Mouse (Mus musculus) G1E (cell line): ENCODE measurements at regions not wholly inside any gene's neighbourhood (a gene's known extent, or its start where the extent isn't known, plus 50 kb on each side); places are given as distances from the start of the nearest gene placed in this dataset.

ENCODE experiments used
- ATAC-seq: 2 replicates; pipeline ENCODE4 v1.8.0; 2016; ENCODE audit warnings: mild to moderate bottlenecking; ENCODE audit not compliant: insufficient number of reproducible peaks, poor library complexity, low FRiP score, severe bottlenecking; ENCODE audit errors: extremely low read depth
- DNase-seq: peaks from one replicate; pipeline ENCODE4 v3.0.0; 2012; ENCODE audit warnings: low spot score
- H3K27me3 ChIP-seq: 2 replicates; pipeline ENCODE4 v1.6.1; 2012; ENCODE audit warnings: mild to moderate bottlenecking, low read length, inconsistent platforms; ENCODE audit not compliant: insufficient read depth
- H3K36me3 ChIP-seq: replicated peaks from 2 replicates; pipeline ENCODE3; 2012; ENCODE audit warnings: mild to moderate bottlenecking, inconsistent platforms
- H3K4me1 ChIP-seq: 2 replicates; pipeline ENCODE4 v1.6.1; 2012; ENCODE audit warnings: low read depth, low read length, inconsistent platforms, mixed read lengths; ENCODE audit not compliant: insufficient read depth
- H3K4me3 ChIP-seq: 2 replicates; pipeline ENCODE4 v1.5.1; 2012; ENCODE audit warnings: low read depth, mild to moderate bottlenecking, inconsistent platforms, low read length, moderate library complexity, mixed read lengths
- H3K9me3 ChIP-seq: replicated peaks from 2 replicates; pipeline ENCODE4 v1.6.1; 2012; ENCODE audit warnings: inconsistent platforms
- CTCF ChIP-seq: IDR thresholded peaks from 2 replicates; pipeline ENCODE4 v1.5.1; 2012; ENCODE audit warnings: low read depth, low read length, inconsistent platforms, mixed read lengths
- GATA1 ChIP-seq: IDR thresholded peaks from 2 replicates; pipeline ENCODE4 v1.6.1; 2012; ENCODE audit warnings: borderline replicate concordance, low read length, inconsistent platforms, mixed read lengths
- GATA2 ChIP-seq: IDR thresholded peaks from 2 replicates; pipeline ENCODE4 v1.6.1; 2012; ENCODE audit warnings: low read depth, low read length, inconsistent platforms, borderline replicate concordance
- POLR2AphosphoS5 ChIP-seq: IDR thresholded peaks from 2 replicates; pipeline ENCODE4 v1.6.1; 2012; ENCODE audit warnings: low read depth, low read length, inconsistent platforms; ENCODE audit not compliant: insufficient replicate concordance
- TAL1 ChIP-seq: conservative IDR thresholded peaks from 2 replicates; pipeline ENCODE4 v1.6.1; 2012; ENCODE audit warnings: low read depth, low read length, inconsistent platforms, mixed read lengths

DNA sequence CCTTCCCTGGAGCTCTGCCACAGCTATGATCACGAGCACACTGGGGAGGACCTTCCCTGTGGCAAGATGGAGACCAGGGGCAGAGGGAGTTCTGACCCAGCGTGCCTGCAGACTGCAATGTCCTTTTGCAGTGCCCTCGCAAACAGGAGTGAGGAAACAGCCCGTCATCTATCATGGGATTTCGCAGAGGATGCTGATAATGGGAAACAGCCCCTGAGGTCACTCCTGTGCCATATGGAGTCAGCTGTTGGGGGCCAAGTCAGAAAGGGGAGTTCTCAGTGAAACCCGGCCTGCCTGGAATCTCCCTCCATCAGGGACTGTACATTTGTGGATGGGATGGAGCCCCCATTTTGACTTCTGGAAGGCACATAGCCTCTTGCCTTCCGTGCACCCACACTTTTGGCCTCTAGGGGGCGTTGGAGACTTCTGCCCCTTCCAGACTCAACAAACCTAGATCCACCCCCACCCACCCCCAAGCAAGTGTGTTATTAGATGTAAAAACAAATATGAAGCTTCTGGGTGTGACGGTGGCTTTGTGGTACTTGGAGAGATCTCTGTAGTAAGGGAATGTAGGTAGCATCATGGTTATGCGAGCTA, 98.1 kb downstream of the Kdr start:
- H3K4me1 ChIP-seq = no peaks in the 10 kb centered on the region
- no peak overlapping the region for H3K4me3 ChIP-seq
- TF ChIP-seq GATA2 (no peak), CTCF (peak; percentile 31; the same call in 1 of the 2 replicates), POLR2AphosphoS5 (no peak), TAL1 (no peak)
- peaks cover 39% of the 10 kb centered on the region for H3K27me3 ChIP-seq
- DNase-seq (no peak), ATAC-seq (no peak)
- H3K36me3 ChIP-seq = no peaks in the 10 kb centered on the region
- H3K9me3 ChIP-seq = no peaks in the 10 kb centered on the region

DNA sequence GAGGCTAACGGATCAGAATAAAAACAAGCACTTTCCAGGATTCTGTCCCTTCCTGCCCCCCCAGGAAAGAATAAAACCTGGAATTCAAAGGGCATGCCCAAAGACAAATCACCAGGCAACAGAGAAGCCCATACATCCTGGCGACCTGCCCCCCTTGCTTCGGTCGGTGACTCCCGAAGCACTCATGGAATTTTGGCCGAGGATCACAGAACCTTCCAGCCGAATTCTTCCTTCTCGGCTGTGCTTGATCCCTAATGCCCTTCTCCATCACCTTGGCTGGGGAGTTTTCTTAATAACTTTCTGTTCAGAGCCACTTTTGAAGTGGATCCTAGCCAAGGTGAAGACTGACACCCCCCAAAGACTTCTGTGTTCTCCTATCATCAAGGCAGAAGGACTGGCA, 99.9 kb downstream of the Kdr start:
- ATAC-seq (no peak), DNase-seq (no peak)
- peaks cover 44% of the 10 kb centered on the region for H3K27me3 ChIP-seq
- H3K4me3 ChIP-seq = no peak overlapping the region
- no peaks in the 10 kb centered on the region for H3K9me3 ChIP-seq
- H3K4me1 ChIP-seq = no peaks in the 10 kb centered on the region
- TF ChIP-seq GATA1 = no peak
- no peak for TF ChIP-seq TAL1
- no peak for TF ChIP-seq GATA2
- no peak for TF ChIP-seq POLR2AphosphoS5
- TF ChIP-seq CTCF = no peak
- no peaks in the 10 kb centered on the region for H3K36me3 ChIP-seq

DNA sequence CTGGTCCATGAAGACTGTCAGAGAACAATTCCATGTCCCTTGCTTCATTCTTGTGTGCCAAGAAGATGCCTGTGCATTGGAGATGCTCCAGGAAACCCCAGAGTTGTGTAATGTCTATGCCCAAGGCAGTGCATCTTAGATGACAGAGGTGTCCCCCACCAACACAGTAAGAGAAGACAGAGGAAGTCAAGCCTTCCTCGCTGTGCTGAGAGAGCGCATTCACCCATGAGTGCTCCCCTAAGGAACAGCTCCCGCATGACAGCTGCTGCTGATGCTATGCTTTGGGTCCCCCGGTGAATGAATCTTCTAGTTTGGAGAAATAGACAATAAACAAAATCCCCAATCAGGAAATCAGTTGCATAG, 100.7 kb downstream of the Kdr start:
- ATAC-seq = no peak
- H3K4me3 ChIP-seq = no peak overlapping the region
- no peaks in the 10 kb centered on the region for H3K36me3 ChIP-seq
- H3K4me1 ChIP-seq = no peaks in the 10 kb centered on the region
- DNase-seq = no peak
- TF ChIP-seq TAL1 (no peak), CTCF (no peak), POLR2AphosphoS5 (no peak), GATA2 (no peak), GATA1 (no peak)
- H3K27me3 ChIP-seq = peaks cover 43% of the 10 kb centered on the region
- no peaks in the 10 kb centered on the region for H3K9me3 ChIP-seq

DNA sequence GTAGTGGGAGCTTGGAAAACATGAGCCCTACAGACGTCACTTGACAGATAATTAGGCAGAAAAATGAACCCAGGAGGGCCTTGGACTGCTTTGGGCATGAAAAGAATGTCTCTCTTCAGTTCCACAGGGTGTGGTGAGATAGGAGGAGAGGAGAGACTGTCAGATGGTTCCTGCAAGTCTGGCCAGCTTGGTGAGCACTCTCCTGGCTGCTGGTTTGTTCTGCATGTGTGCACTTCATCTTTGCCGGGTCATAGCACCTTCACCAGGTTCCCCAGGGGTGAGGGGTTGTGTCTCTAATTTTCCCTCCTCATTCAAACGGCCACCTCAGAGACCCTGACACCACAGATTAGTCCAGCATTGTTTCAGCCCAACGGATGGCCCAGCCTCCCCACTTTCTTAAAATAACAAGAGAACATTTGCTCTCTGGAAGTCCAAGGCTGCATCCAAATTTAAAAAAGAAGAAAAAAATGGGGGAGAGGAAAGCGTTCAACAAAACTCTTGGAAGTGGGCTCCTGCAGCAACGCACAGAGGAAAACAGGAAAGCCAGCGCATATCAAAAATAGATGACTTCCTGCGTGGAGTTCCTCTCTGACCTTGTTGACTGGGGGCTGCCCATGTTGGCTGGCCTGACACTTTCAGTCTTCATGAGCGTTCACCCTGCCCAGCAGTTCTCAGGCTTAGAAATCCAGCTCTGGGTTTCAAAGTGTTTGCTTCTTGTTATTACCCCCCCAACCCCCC, 101.2 kb downstream of the Kdr start:
- no peaks in the 10 kb centered on the region for H3K4me1 ChIP-seq
- TF ChIP-seq GATA2 (no peak), GATA1 (no peak), TAL1 (no peak), CTCF (no peak), POLR2AphosphoS5 (no peak)

DNA sequence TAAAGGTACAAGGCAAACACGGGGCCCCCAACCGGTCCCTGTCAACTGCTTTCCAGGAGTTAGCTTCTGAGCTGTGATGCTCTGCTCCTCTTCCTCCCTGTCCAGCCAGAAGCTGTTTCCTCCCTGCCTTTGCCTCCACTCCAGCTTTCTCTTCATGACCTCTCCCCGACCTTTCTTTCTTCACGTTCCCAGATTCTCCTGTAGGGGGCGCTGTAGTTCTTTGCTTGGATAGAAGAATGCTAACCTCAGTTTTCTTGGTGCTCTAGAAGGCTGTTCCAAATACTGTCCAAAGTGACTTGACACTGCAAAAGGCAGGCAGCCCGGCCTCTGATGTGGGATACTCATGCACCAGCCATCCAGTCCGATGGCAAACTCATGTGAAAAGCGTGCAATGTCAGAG, 107.1 kb downstream of the Kdr start:
- no peak for DNase-seq
- Histone ChIP-seq H3K4me3 (no peak overlapping the region), H3K9me3 (no peaks in the 10 kb centered on the region), H3K4me1 (0 out of 2 replicates have a peak, but pooled peaks cover 2% of the 10 kb centered on the region), H3K27me3 (peaks cover 23% of the 10 kb centered on the region), H3K36me3 (no peaks in the 10 kb centered on the region)
- no peak for ATAC-seq
- TF ChIP-seq CTCF (peak; percentile 62), GATA1 (no peak)

More for the DNA sequence above, 101.2 kb downstream of the Kdr start:
- Histone ChIP-seq H3K27me3 (peaks cover 43% of the 10 kb centered on the region), H3K36me3 (no peaks in the 10 kb centered on the region), H3K4me3 (no peak overlapping the region), H3K9me3 (no peaks in the 10 kb centered on the region)
- DNase-seq = no peak
- ATAC-seq = no peak

DNA sequence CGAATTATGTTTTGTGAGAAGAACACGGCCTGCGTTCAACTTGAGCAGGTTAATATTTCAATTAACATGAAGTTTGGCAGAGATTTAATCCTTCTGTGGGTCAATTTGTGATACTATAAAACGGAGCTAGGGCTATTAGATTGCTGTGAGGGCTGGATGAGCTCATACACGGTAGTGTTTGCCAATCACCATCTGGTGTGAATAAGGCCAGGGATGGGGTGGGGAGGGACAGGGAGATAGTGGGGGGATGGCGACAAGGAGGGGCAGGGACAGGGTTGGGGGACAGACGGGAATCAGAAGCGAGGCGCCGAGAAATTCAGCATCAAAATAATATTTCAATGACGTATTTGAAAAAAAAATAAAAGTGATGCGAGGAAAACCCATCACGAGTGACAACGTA, 107.6 kb downstream of the Kdr start:
- Histone ChIP-seq H3K4me1 (0 out of 2 replicates have a peak, but pooled peaks cover 2% of the 10 kb centered on the region), H3K27me3 (peaks cover 19% of the 10 kb centered on the region), H3K36me3 (no peaks in the 10 kb centered on the region), H3K4me3 (no peak overlapping the region), H3K9me3 (no peaks in the 10 kb centered on the region)
- DNase-seq = no peak
- TF ChIP-seq CTCF (no peak), GATA1 (no peak), POLR2AphosphoS5 (no peak), TAL1 (no peak), GATA2 (no peak)
- no peak for ATAC-seq
